Mouse (Mus musculus) hindlimb bud, embryonic 11.5 days (tissue): ENCODE data around the gene Trim28.
"Not testable (repeated sequence)": the region's sequence is repeated elsewhere in the genome, so short reads cannot be mapped to it uniquely, and the experiment has no call there.

Experiments used
- DNase-seq: peaks from one replicate; pipeline ENCODE4 v3.0.0-alpha.2; 2012; ENCODE audit warnings: low read depth, low spot score; ENCODE audit errors: extremely low spot score

Gene Trim28

GRCm38 (mm10) chr7:13056913-13057700, 58.2 kb downstream of the Trim28 start:
- DNase-seq = no peak

GRCm38 (mm10) chr7:13059536-13059935, 60.6 kb downstream of the Trim28 start:
- DNase-seq = no peak

GRCm38 (mm10) chr7:13063399-13063798, 64.5 kb downstream of the Trim28 start:
- not testable (repeated sequence) for DNase-seq

- DNase-seq = no peak
Measured at GRCm38 (mm10) chr7:13072293-13072692, 73.4 kb downstream of the Trim28 start.
